Mouse (Mus musculus) embryonic fibroblast, embryonic 13.5 days (primary cell): ENCODE data around the gene Dtymk. TPM values are rescaled to one million over a fixed set of nuclear protein-coding genes. Genes with fewer than 3 reads are reported as not detected.
A peak's percentile ranks its signal among the peaks of the same experiment; 100 is the strongest.

Experiments
- H3K27ac ChIP-seq: 2 replicates; pipeline ENCODE4 v1.5.1; 2012; ENCODE audit warnings: low read length, control low read depth, inconsistent platforms; ENCODE audit not compliant: insufficient read depth
- H3K4me1 ChIP-seq: 2 replicates; pipeline ENCODE4 v1.6.1; 2011; ENCODE audit warnings: low read length; ENCODE audit not compliant: control insufficient read depth, insufficient read depth
- H3K4me3 ChIP-seq: 2 replicates; pipeline ENCODE4 v1.5.1; 2011; ENCODE audit warnings: mild to moderate bottlenecking, control low read depth, low read length; ENCODE audit not compliant: insufficient read depth
- CTCF ChIP-seq: IDR thresholded peaks from 2 replicates; pipeline ENCODE4 v1.5.1; 2011; ENCODE audit warnings: mild to moderate bottlenecking, control low read depth, low read length, moderate library complexity, borderline replicate concordance; ENCODE audit not compliant: insufficient read depth
- POLR2A ChIP-seq: IDR thresholded peaks from 2 replicates; pipeline ENCODE4 v1.6.1; 2011; ENCODE audit warnings: low read depth, mild to moderate bottlenecking, control low read depth, low read length, moderate library complexity
- polyA plus RNA-seq: library from polyadenylated mRNA; stranded (reverse); fragments of >200 nt; gene quantifications from 2 replicates; pipeline ENCODE4 v1.2.4, GENCODE M21; 2011; ENCODE audit warnings: low read depth; ENCODE audit not compliant: missing spikeins, insufficient read length

Dtymk gene
- polyA plus RNA-seq, 1 experiment, result 95.6 TPM

- H3K4me3 ChIP-seq, result peak overlapping the region; percentile 44
- 0 out of 2 replicates have a peak overlapping the region, but pooled peaks have one; percentile 1 for H3K27ac ChIP-seq
- H3K4me1 ChIP-seq, result no peaks in the 10 kb centered on the region
- TF ChIP-seq CTCF (no peak), POLR2A (no peak; the same call in 1 of the 2 replicates)
Measured at GRCm38 (mm10) chr1:93825771-93826539, 24.2 kb upstream of the Dtymk start.

- no peak for TF ChIP-seq CTCF
- TF ChIP-seq POLR2A, result peak; percentile 95
- H3K27ac ChIP-seq, result peak overlapping the region; percentile 81
- H3K4me1 ChIP-seq, result no peaks in the 10 kb centered on the region
- H3K4me3 ChIP-seq, result peak overlapping the region; percentile 44
Measured at GRCm38 (mm10) chr1:93825105-93825674, 23.5 kb upstream of the Dtymk start.

DNA sequence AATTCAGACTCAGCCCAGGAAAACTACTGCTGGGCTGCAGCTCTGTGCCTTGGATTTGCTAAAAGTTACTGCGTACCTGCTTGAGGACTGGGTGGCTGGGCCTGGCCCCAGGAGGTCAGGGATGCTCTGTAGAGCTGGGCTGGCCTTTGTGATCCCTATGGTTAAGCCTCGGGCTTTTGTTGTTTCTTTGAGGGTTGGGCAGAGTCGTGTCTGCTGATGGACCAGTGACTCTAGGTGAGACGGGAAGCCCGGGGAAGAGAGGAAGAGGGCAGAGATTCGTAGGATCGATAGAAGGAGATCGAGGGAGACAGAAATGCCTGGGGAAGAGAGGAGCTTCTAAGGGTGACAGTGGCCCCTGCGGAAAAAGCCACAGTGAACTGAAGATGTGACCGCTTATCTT is 22.9 kb upstream of the Dtymk start, which contains the start of gene D2hgdh:
D2hgdh (plus strand) TSS at position 301 of the 400 bp plus-strand sequence.
- H3K4me1 ChIP-seq, result no peaks in the 10 kb centered on the region
- no peak for TF ChIP-seq POLR2A
- TF ChIP-seq CTCF, result no peak
- H3K27ac ChIP-seq, result peak within 1 kb of the TSS; percentile 81
- H3K4me3 ChIP-seq, result peak within 1 kb of the TSS; percentile 44

GRCm38 (mm10) chr1:93823796-93824495 is 22.2 kb upstream of the Dtymk start:
- 0 out of 2 replicates have a peak overlapping the region, but pooled peaks have one; percentile 12 for H3K27ac ChIP-seq
- TF ChIP-seq CTCF (no peak), POLR2A (no peak)
- no peak overlapping the region for H3K4me3 ChIP-seq
- no peaks in the 10 kb centered on the region for H3K4me1 ChIP-seq

- no peak overlapping the region for H3K27ac ChIP-seq
- H3K4me3 ChIP-seq, result no peak overlapping the region
- no peak for TF ChIP-seq POLR2A
- no peak for TF ChIP-seq CTCF
- H3K4me1 ChIP-seq, result no peaks in the 10 kb centered on the region
Measured at GRCm38 (mm10) chr1:93818722-93819121, 17.0 kb upstream of the Dtymk start.

GRCm38 (mm10) chr1:93817823-93818532 is 16.2 kb upstream of the Dtymk start:
- H3K4me1 ChIP-seq, result no peaks in the 10 kb centered on the region
- no peak overlapping the region for H3K27ac ChIP-seq
- no peak overlapping the region for H3K4me3 ChIP-seq
- TF ChIP-seq CTCF, result no peak
- no peak for TF ChIP-seq POLR2A

DNA sequence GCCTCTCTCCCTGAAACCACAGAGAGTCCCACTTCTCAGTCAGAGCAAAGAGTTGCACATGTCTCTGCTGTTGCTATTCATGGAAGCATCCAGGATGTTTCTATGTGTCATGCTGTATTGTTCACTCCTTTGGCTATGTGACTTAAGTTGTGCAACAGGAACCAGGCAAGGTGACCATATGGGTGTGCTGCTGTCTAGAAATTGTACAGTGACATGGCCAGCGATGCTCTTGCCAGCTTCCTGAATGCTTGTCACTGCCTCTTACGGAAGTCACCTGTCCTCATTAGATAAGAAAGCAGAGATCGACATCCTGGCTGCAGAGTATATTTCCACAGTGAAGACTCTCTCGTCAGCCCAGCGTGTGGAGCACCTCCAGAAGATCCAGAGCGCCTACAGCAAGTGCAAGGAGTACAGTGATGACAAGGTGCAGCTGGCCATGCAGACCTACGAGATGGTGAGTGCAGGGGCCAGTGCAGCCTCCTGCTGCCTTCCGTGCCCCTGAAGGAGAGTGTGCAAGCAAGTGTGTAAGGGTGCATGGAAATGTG is 9.8 kb upstream of the Dtymk start:
- TF ChIP-seq CTCF, result no peak
- TF ChIP-seq POLR2A, result no peak
- Histone ChIP-seq H3K27ac (no peak overlapping the region), H3K4me3 (no peak overlapping the region), H3K4me1 (no peaks in the 10 kb centered on the region)

GRCm38 (mm10) chr1:93810011-93810410 is 8.3 kb upstream of the Dtymk start:
- Histone ChIP-seq H3K4me3 (no peak overlapping the region), H3K27ac (no peak overlapping the region), H3K4me1 (no peaks in the 10 kb centered on the region)
- no peak for TF ChIP-seq CTCF
- TF ChIP-seq POLR2A, result no peak

DNA sequence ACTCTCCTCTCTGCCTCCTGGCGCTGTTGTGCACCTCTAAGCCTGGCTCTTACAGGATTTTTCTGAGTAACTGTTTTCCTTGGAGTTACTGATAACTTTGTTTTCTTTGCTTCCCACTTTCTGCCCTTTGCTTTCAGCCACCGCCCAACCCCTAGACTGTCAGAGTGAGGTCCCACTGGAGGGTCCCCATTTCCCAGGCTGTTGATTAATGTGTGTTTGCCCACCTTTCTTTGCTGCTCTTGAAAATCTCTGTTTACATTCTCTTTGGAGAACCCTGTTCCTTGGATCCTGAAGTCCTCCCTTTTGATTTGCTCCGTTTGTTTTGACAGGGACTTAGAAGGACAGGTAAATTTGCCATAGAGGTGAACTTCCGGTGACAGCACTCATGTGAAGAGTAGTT is 7.1 kb upstream of the Dtymk start:
- TF ChIP-seq POLR2A, result no peak
- TF ChIP-seq CTCF, result no peak
- H3K4me3 ChIP-seq, result no peak overlapping the region

More for the DNA sequence above, 7.1 kb upstream of the Dtymk start:
- Histone ChIP-seq H3K27ac (no peak overlapping the region), H3K4me1 (no peaks in the 10 kb centered on the region)
